Mouse (Mus musculus): ENCODE data around the gene March1. TPM values are rescaled to one million over a fixed set of nuclear protein-coding genes. Genes with fewer than 3 reads are reported as not detected.
A peak's percentile ranks its signal among the peaks of the same experiment; 100 is the strongest.

The March1 gene
- polyA plus RNA-seq, 1 experiment from 2014 or later, result 15.4 TPM

GRCm38 (mm10) chr8:66200169-66200568, 582.5 kb downstream of the March1 start:
- Histone ChIP-seq H3K9me3 (replicated peaks) (no peaks in the 10 kb centered on the region), H3K36me3 (no peaks in the 10 kb centered on the region), H3K4me3 (no peak overlapping the region), H3K4me2 (replicated peaks) (no peak overlapping the region), H3K27ac (no peak overlapping the region), H3K9ac (no peak overlapping the region), H3K27me3 (no peaks in the 10 kb centered on the region), H3K4me1 (no peaks in the 10 kb centered on the region)
- WGBS, result 77% methylated on average over 3 of the region's 3 CpGs
- no peak for ATAC-seq (ENCODE audit: low FRiP score)

- no peaks in the 10 kb centered on the region for H3K27me3 ChIP-seq
- H3K9me3 ChIP-seq (replicated peaks), result no peaks in the 10 kb centered on the region
- H3K27ac ChIP-seq, result no peak overlapping the region
- ATAC-seq (ENCODE audit: low FRiP score), result no peak
- no peaks in the 10 kb centered on the region for H3K36me3 ChIP-seq
- H3K4me2 ChIP-seq (replicated peaks), result no peak overlapping the region
- 86% methylated on average over 7 of the region's 7 CpGs for WGBS
- H3K9ac ChIP-seq, result no peak overlapping the region
- H3K4me3 ChIP-seq, result no peak overlapping the region
- no peaks in the 10 kb centered on the region for H3K4me1 ChIP-seq
These were observed 586.2 kb downstream of the March1 start for GRCm38 (mm10) chr8:66203814-66204438.

- 72% methylated on average over 2 of the region's 2 CpGs for WGBS
- Histone ChIP-seq H3K4me1 (no peaks in the 10 kb centered on the region), H3K27ac (no peak overlapping the region), H3K9ac (no peak overlapping the region), H3K36me3 (no peaks in the 10 kb centered on the region), H3K4me3 (no peak overlapping the region), H3K27me3 (no peaks in the 10 kb centered on the region), H3K4me2 (replicated peaks) (no peak overlapping the region), H3K9me3 (replicated peaks) (no peaks in the 10 kb centered on the region)
- no peak for ATAC-seq (ENCODE audit: low FRiP score)
These were observed 591.9 kb downstream of the March1 start for GRCm38 (mm10) chr8:66209553-66209952.

- Histone ChIP-seq H3K36me3 (no peaks in the 10 kb centered on the region), H3K4me3 (no peak overlapping the region), H3K4me1 (no peaks in the 10 kb centered on the region), H3K9me3 (replicated peaks) (no peaks in the 10 kb centered on the region), H3K27me3 (no peaks in the 10 kb centered on the region), H3K9ac (no peak overlapping the region), H3K27ac (no peak overlapping the region), H3K4me2 (replicated peaks) (no peak overlapping the region)
- WGBS, result 88% methylated on average over 2 of the region's 2 CpGs
- ATAC-seq (ENCODE audit: low FRiP score), result no peak
These were observed 592.6 kb downstream of the March1 start for GRCm38 (mm10) chr8:66210294-66210693.

GRCm38 (mm10) chr8:66219974-66220373, 602.3 kb downstream of the March1 start:
- no peaks in the 10 kb centered on the region for H3K4me1 ChIP-seq
- no peaks in the 10 kb centered on the region for H3K36me3 ChIP-seq
- H3K27me3 ChIP-seq, result no peaks in the 10 kb centered on the region
- 75% methylated on average over 1 of the region's 1 CpGs for WGBS
- no peak overlapping the region for H3K27ac ChIP-seq
- H3K4me2 ChIP-seq (replicated peaks), result no peak overlapping the region
- peak; percentile 60; the same call in 1 of the 2 replicates for ATAC-seq (ENCODE audit: low FRiP score)
- H3K9ac ChIP-seq, result no peak overlapping the region
- H3K9me3 ChIP-seq (replicated peaks), result no peaks in the 10 kb centered on the region
- no peak overlapping the region for H3K4me3 ChIP-seq

GRCm38 (mm10) chr8:66229931-66230330, 612.2 kb downstream of the March1 start:
- Histone ChIP-seq H3K4me1 (no peaks in the 10 kb centered on the region), H3K9me3 (replicated peaks) (no peaks in the 10 kb centered on the region), H3K36me3 (no peaks in the 10 kb centered on the region), H3K4me3 (no peak overlapping the region), H3K27me3 (no peaks in the 10 kb centered on the region), H3K9ac (no peak overlapping the region), H3K4me2 (replicated peaks) (no peak overlapping the region), H3K27ac (no peak overlapping the region)
- ATAC-seq (ENCODE audit: low FRiP score), result no peak
- WGBS, result 60% methylated on average over 2 of the region's 2 CpGs

GRCm38 (mm10) chr8:66269546-66269945, 651.8 kb downstream of the March1 start:
- Histone ChIP-seq H3K4me1 (no peaks in the 10 kb centered on the region), H3K9ac (no peak overlapping the region), H3K36me3 (no peaks in the 10 kb centered on the region), H3K9me3 (replicated peaks) (no peaks in the 10 kb centered on the region), H3K27ac (no peak overlapping the region), H3K4me2 (replicated peaks) (no peak overlapping the region), H3K4me3 (no peak overlapping the region), H3K27me3 (no peaks in the 10 kb centered on the region)
- 57% methylated on average over 4 of the region's 4 CpGs for WGBS
- no peak for ATAC-seq (ENCODE audit: low FRiP score)

GRCm38 (mm10) chr8:66270116-66270515, 652.4 kb downstream of the March1 start:
- Histone ChIP-seq H3K4me1 (no peaks in the 10 kb centered on the region), H3K4me3 (no peak overlapping the region), H3K36me3 (no peaks in the 10 kb centered on the region), H3K9ac (no peak overlapping the region), H3K27me3 (no peaks in the 10 kb centered on the region), H3K4me2 (replicated peaks) (no peak overlapping the region), H3K9me3 (replicated peaks) (no peaks in the 10 kb centered on the region), H3K27ac (no peak overlapping the region)
- WGBS, result 83% methylated on average over 2 of the region's 2 CpGs
- no peak for ATAC-seq (ENCODE audit: low FRiP score)

GRCm38 (mm10) chr8:66317824-66318223, 700.1 kb downstream of the March1 start:
- Histone ChIP-seq H3K4me1 (no peaks in the 10 kb centered on the region), H3K36me3 (no peaks in the 10 kb centered on the region), H3K4me3 (no peak overlapping the region), H3K27ac (no peak overlapping the region), H3K9ac (no peak overlapping the region), H3K4me2 (replicated peaks) (no peak overlapping the region), H3K9me3 (replicated peaks) (no peaks in the 10 kb centered on the region), H3K27me3 (no peaks in the 10 kb centered on the region)
- no peak for ATAC-seq (ENCODE audit: low FRiP score)
- 88% methylated on average over 7 of the region's 7 CpGs for WGBS

GRCm38 (mm10) chr8:66323045-66323807, 705.5 kb downstream of the March1 start:
- 52% methylated on average over 4 of the region's 4 CpGs for WGBS
- Histone ChIP-seq H3K4me1 (no peaks in the 10 kb centered on the region), H3K9me3 (replicated peaks) (no peaks in the 10 kb centered on the region), H3K27me3 (no peaks in the 10 kb centered on the region), H3K4me3 (no peak overlapping the region), H3K27ac (no peak overlapping the region), H3K4me2 (replicated peaks) (no peak overlapping the region), H3K9ac (no peak overlapping the region), H3K36me3 (no peaks in the 10 kb centered on the region)
- no peak for ATAC-seq (ENCODE audit: low FRiP score)

- Histone ChIP-seq H3K4me3 (no peak overlapping the region), H3K9me3 (replicated peaks) (no peaks in the 10 kb centered on the region), H3K4me1 (no peaks in the 10 kb centered on the region), H3K27ac (no peak overlapping the region), H3K4me2 (replicated peaks) (no peak overlapping the region), H3K27me3 (no peaks in the 10 kb centered on the region), H3K36me3 (no peaks in the 10 kb centered on the region), H3K9ac (no peak overlapping the region)
- ATAC-seq (ENCODE audit: low FRiP score), result no peak
These were observed 708.7 kb downstream of the March1 start for GRCm38 (mm10) chr8:66326396-66326795.

GRCm38 (mm10) chr8:66332206-66332605, 714.5 kb downstream of the March1 start:
- Histone ChIP-seq H3K4me2 (replicated peaks) (no peak overlapping the region), H3K36me3 (no peaks in the 10 kb centered on the region), H3K9ac (no peak overlapping the region), H3K4me1 (no peaks in the 10 kb centered on the region), H3K4me3 (no peak overlapping the region), H3K27me3 (no peaks in the 10 kb centered on the region), H3K9me3 (replicated peaks) (no peaks in the 10 kb centered on the region), H3K27ac (no peak overlapping the region)
- no peak for ATAC-seq (ENCODE audit: low FRiP score)
- whole genome bisulfite sequencing, result 86% methylated on average over 3 of the region's 3 CpGs

GRCm38 (mm10) chr8:66334265-66334664, 716.6 kb downstream of the March1 start:
- Histone ChIP-seq H3K9ac (no peak overlapping the region), H3K27ac (no peak overlapping the region), H3K9me3 (replicated peaks) (no peaks in the 10 kb centered on the region), H3K4me2 (replicated peaks) (no peak overlapping the region), H3K27me3 (no peaks in the 10 kb centered on the region), H3K4me1 (no peaks in the 10 kb centered on the region), H3K4me3 (no peak overlapping the region), H3K36me3 (no peaks in the 10 kb centered on the region)
- no peak for ATAC-seq (ENCODE audit: low FRiP score)
- 85% methylated on average over 3 of the region's 3 CpGs for WGBS
